Mouse (Mus musculus) adrenal gland, postnatal 10 days (tissue): ENCODE data around the gene Ankrd34c. TPM values are rescaled to one million over a fixed set of nuclear protein-coding genes. Genes with fewer than 3 reads are reported as not detected.
A peak's percentile ranks its signal among the peaks of the same experiment; 100 is the strongest.

Source experiments
- DNase-seq: peaks from one replicate; pipeline ENCODE4 v3.0.0; 2021; ENCODE audit warnings: mixed read lengths
- long read RNA-seq, 2 experiments: library from polyadenylated mRNA; stranded (forward); transcript quantifications; one replicate each; pipeline ENCODE4 v2.0.0; 2021
- total RNA-seq, 2 experiments: library from RNA; stranded (reverse); gene quantifications; 2 replicates each; pipeline ENCODE4 v1.2.3; 2021

The Ankrd34c gene
- not detected for total RNA-seq
- long read RNA-seq, experiment 1, result 0 reads
- long read RNA-seq, experiment 2, result 0 reads

DNA sequence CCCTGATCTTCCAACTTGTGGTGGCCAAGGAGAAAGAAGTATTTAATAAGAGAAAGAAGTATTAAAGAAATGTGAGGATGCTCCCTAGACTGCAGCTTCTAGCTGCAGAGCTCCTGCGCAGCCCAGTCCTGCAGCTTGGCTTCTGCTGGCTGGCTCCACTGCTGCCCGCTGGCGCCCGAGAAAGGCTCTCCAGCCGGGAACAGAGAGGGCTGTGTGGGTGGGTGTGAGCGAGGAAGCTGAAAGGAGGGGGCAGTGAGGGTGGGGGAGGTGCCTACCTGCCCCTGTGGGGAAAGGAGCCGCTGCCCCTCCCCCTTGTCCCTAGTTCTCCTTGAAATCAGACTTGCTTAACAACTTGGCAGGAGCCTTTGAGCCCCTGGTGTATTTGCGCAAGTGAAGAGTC lies at the start of gene Ankrd34c:
Gene Ankrd34c, minus strand, starts transcription at position 181 of the 400 bp plus-strand sequence.
- DNase-seq, result peak; percentile 26

DNA sequence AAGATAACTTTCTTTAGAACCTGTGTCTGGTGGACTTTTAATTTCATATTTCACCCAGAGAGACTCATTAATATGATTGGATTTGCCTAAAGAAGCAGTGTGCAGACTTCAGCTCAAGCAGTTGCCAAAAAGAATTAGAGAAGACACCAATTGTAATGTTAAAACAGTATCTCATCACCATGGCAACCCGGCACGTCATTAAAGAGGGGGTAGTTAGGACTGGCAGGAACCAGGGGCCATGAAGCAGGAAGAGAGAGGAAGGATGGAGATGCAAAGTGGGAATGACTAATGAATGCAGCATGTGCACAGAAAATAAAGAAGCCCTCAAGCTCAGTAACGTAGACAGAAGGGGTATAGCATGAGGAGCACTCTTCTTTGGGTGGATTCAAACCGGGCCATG lies 49.3 kb upstream of the Ankrd34c start:
- no peak for DNase-seq

- DNase-seq, result no peak
Observed at GRCm38 (mm10) chr9:89781395-89781927, 43.2 kb upstream of the Ankrd34c start.

DNA sequence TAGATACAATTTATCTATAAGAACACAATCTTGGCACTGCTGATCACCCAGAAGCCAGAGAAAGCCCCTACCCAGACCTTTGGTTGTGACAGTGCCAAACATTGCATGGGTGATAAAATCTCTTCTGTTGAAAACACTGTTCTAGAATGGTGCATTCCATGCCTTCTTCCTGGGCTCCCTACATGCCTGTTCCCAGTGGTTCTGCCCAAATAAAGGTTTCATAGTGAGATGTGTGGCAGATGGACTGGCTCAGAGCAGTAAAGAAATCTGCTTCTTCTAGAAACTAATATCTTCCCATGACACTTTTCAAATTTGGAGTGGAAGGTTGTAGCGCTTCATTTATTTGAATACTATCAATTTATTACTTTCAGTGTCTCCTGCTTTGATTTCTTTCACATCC lies 41.0 kb upstream of the Ankrd34c start:
- DNase-seq, result no peak

DNA sequence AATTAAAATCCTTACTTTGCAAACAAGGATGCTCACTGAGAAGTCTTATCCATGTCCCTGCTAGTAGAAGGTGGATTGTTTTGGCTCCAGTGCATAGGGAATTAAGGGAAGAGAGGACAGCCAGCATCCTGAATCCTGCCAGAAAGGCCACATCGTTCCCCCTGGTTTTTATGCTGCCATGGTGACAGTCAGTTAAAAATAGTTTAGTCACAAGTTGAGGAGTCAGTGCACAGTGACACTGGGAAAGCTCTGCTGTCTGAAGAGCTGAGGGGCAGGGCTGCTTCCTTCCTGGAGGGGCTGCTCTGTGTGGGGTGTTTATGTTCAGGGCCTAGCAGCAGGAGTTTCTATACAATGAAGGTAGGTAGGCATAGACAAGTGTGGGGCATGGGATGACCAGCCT lies 32.9 kb upstream of the Ankrd34c start:
- DNase-seq, result no peak

DNA sequence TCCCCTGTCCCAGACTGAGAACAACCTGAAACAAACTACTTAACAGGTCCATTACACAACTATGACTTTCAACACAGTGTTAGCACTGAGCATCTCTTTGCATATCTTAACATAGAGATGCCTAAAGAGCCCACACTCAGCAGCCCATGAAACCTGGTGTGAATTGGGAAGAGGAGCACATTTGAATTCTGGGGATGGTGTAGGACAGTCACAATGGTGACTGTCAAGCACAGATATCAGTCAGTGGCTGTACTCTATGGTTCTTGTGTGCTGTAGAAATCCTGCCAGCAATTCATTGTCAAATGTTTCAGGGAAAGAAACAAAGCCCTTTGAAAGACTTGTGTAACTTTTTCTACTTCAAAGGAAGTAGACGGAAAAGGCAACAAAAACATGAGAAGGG lies 23.7 kb upstream of the Ankrd34c start:
- no peak for DNase-seq

- no peak for DNase-seq
Observed at GRCm38 (mm10) chr9:89758569-89758968, 20.3 kb upstream of the Ankrd34c start.

DNA sequence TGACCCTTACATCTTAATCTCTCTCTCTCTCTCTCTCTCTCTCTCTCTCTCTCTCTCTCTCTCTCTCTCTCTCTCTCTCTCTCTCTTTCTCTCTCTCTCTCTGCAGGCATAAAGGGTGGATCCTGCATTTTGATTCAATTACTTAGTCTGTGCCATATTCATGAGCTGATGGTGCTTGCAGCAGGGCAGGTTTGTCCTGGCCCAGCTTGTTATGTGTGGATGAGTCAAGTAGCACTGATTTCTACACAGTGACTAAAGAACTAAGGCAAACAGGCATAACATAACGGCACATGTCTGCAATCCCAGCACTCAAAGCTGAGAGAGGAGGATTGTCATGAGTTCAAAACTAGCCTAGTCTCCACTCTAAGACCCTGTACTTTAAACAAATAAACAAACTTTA lies 19.9 kb upstream of the Ankrd34c start:
- no peak for DNase-seq

DNA sequence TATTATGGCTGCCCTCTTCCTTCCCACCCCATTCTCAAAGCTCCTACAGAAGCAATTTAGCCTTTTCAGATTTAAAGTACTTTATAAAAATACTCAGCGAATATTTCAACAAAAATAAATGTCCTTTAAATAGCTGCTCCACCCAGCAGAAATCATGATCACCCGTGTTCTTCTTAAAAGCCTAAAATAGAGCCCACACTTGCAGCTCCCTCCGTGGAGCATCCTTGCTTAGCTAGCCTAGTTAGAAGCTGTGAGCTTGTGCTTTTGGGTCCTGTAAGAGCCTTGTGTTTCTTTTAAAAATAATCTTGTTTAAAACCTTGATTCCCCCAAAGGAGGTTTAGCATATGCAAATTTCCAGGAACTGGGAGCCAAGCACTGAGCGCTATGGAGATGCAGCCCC lies 19.3 kb upstream of the Ankrd34c start:
- DNase-seq, result no peak

- DNase-seq, result no peak
Observed at GRCm38 (mm10) chr9:89740041-89740440, 1.8 kb upstream of the Ankrd34c start.

DNA sequence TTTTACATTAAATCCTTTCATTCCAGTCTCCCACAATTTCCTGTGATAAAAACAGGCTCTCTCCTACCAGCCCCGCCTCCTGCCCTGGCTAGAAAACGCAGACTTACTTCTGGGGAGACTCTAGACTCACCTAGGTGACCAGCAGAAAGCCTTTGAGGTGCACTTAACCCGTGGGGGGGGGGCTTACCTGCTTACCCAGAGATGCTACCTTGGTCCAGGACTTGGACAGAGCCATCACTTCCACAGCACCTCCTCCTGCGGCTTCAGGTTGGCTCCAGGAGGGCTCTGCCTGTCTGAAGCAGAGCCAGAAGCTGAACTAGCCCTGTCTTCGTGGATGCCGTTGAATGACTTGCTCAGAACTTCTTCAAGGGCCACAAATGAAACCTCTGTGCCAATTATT lies 387 bp downstream of the Ankrd34c start:
- DNase-seq, result no peak

DNA sequence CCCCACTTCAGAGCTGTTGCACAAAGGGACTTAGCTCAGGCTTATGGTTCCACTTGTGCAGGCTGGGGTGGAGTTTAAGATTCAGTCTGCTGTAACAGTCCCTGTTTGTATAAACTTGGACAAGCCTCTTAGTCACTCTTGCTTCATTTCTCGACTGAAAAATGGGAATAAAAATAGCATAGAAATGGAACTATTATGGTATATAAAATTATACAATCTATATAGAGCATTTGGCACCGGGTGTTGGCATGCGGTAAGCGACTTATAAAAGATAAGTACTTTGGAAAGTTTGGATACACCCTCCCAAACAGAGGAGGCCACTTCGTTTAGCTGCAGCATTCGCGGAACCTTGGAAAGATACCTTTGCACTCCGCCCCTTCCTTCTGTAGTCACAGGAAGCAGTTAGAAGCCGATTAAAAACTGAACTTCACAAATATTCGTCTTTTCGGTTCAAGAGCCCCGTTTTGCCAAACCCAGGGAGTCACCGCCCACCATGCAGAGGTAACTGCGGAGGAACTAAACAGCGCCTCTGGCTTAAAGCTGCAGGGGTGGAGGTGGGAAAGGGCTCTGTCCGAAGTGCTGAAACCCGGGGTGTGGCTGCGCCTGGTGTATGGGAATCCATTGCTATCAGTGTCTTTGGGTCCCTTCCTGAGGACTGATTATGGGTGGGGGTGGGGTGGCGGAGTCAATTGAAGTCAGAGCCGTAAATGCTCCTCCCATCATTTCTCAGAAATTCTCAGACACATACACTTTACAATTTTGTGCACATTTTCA lies 1.2 kb downstream of the Ankrd34c start:
- DNase-seq, result peak; percentile 78

- DNase-seq, result no peak
Observed at GRCm38 (mm10) chr9:89706906-89707305, 31.4 kb downstream of the Ankrd34c start.

GRCm38 (mm10) chr9:89705197-89705533 lies 33.1 kb downstream of the Ankrd34c start:
- no peak for DNase-seq

- peak; percentile 94 for DNase-seq
Observed at GRCm38 (mm10) chr9:89704265-89705196, 33.7 kb downstream of the Ankrd34c start, which contains the start of gene Tmed3. Gene Tmed3 (minus strand): TSS chr9:89705068.

DNA sequence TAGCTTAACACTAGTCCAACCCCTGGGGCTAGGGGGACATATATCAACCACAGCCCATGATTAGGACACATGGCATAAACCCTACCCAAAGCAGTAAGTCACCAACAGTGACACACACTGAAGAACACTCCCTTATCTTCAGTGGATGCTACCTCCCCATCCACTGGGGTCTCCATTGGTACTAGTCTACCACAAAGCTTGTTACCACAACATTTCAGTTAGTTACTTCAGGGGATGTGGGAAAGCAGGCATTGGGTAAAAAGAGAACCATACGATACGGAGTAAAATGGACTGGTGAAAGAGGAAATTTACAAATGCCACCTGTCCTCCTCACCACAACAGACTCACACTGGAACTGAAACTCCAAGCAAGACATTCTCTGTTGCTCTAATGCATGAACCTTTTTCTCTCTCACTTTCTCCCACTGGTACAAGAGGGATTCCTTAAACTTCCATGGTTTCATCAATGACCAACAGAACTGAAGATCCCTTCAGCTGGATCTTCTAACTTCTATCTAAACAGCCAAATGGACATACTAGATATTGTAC lies 37.3 kb downstream of the Ankrd34c start:
- no peak for DNase-seq

DNA sequence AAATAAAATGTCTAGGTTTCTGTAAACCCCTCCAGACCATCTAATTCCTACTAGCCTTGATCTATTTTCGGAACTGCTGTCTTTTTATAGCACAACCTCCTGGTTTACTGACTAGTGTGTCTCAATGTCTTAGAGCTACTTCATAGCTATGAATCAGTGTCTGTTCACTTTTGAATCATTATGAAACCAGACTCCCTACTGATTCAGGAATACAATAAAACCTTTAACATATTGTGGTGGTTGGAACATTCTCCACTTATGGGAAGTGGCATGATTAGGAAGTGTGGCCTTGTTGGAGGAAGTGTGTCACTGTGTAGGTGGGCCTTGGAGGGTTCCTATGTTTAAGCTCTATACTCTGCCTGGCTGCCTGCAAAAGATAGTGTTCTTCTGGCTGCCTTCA lies 43.1 kb downstream of the Ankrd34c start:
- no peak for DNase-seq

GRCm38 (mm10) chr9:89693670-89694069 lies 44.6 kb downstream of the Ankrd34c start:
- DNase-seq, result no peak

GRCm38 (mm10) chr9:89689179-89689578 lies 49.1 kb downstream of the Ankrd34c start:
- no peak for DNase-seq

DNA sequence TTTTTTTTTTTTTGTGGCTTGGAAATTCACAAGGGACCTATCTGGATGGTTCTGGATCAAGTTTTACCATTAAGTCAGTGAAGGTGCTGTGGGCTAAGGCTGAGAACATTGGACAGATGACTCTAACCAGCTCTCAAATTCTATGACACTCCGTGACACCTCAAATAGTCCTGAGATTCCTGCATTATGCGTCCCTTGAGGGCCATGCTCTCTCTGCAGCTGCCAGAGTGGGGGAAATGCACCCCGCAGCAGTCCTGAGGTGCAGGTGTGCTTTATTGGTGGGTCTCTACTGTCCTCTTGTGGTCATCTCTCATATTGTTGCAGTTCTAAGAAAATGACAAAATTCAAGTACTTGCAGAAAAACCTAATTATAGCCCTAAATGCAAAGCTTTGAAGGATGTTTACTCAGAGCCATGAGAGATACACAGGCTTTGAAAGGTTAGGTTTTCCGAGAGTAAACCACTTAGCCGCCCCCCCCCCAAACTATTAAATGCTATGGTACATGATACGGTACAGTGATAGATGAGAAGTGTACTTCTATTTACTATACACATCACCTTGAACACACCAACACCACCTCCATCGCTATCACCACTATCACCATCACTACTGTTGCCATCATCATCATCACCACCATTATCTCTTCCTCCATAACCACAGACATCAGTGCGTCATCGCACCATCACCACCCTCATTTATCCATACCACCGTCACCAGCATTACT lies 50.6 kb downstream of the Ankrd34c start:
- no peak for DNase-seq

DNA sequence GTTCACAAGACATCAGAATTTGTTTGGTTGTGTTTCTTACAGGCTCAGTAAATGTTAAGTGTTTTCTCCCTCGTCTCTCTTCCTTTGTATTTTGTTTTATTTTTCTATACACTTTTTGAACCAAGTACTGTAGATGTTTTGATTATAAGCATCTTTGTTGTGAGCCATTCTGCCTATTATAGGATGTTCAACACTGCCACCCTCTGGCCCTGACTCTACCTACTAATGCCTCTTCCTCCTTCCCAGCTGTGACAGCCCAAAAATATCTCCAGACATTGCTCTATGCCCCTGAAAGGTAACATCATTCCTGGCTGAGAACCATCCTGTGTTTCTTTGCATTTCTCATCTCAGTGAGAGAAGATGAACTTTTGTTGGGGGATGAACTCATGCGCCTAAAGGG lies 52.0 kb downstream of the Ankrd34c start:
- no peak for DNase-seq

DNA sequence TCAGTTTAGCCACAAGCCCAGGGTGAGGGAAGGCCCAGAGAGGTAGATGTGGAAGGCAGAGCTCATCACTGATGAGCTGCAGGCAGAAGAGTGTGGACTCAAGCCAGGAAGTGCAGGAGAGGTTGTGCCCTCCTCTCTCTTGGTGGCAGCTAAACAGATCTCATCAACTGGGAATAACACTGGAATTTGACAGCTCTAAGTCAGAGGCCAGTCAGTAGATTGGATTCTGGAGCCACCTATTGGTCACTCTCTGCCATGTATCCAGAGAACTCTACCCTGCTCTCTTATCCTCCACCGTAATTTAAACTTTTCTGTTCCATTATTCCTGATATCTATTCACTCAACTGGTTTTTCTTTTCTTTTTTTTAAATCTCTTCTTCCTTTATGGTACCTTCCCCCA lies 59.3 kb downstream of the Ankrd34c start:
- peak; percentile 18 for DNase-seq
